Mouse (Mus musculus) kidney, postnatal 14 days (tissue): ENCODE measurements around the gene Cabp4.
"Not testable (repeated sequence)": the region's sequence is repeated elsewhere in the genome, so short reads cannot be mapped to it uniquely, and the experiment has no call there.

Experiments
- DNase-seq: peaks from one replicate; pipeline ENCODE4 v3.0.0; 2022; ENCODE audit warnings: mixed read lengths

Cabp4 gene

GRCm38 (mm10) chr19:4146366-4147021 lies 2.7 kb upstream of the Cabp4 start:
- DNase-seq, result no peak

- DNase-seq, result no peak
Measured at GRCm38 (mm10) chr19:4145936-4146335, 2.1 kb upstream of the Cabp4 start.

GRCm38 (mm10) chr19:4144550-4145498 lies 991 bp upstream of the Cabp4 start:
- peak; percentile 44 for DNase-seq

- DNase-seq, result no peak
Measured at GRCm38 (mm10) chr19:4142416-4143173, 1.2 kb downstream of the Cabp4 start.

- DNase-seq, result no peak
Measured at GRCm38 (mm10) chr19:4140147-4140546, 3.7 kb downstream of the Cabp4 start.

GRCm38 (mm10) chr19:4139446-4139845 lies 4.4 kb downstream of the Cabp4 start, which contains the start of gene Gpr152:
Gene Gpr152 (plus strand): TSS chr19:4139787.
- DNase-seq, result no peak

- no peak for DNase-seq
Measured at GRCm38 (mm10) chr19:4137913-4138312, 5.9 kb downstream of the Cabp4 start.

GRCm38 (mm10) chr19:4136463-4136862 lies 7.4 kb downstream of the Cabp4 start:
- DNase-seq, result no peak

GRCm38 (mm10) chr19:4135963-4136345 lies 7.9 kb downstream of the Cabp4 start:
- DNase-seq, result not testable (repeated sequence)

GRCm38 (mm10) chr19:4135229-4135962 lies 8.4 kb downstream of the Cabp4 start:
- not testable (repeated sequence) for DNase-seq

- DNase-seq, result no peak
Measured at GRCm38 (mm10) chr19:4134354-4134753, 9.5 kb downstream of the Cabp4 start.

GRCm38 (mm10) chr19:4131768-4132167 lies 12.1 kb downstream of the Cabp4 start:
- no peak for DNase-seq

GRCm38 (mm10) chr19:4131075-4131474 lies 12.8 kb downstream of the Cabp4 start:
- no peak for DNase-seq

GRCm38 (mm10) chr19:4130106-4130505 lies 13.7 kb downstream of the Cabp4 start:
- no peak for DNase-seq

- DNase-seq, result no peak
Measured at GRCm38 (mm10) chr19:4129462-4129861, 14.4 kb downstream of the Cabp4 start.

GRCm38 (mm10) chr19:4126759-4127495 lies 16.9 kb downstream of the Cabp4 start:
- no peak for DNase-seq

- peak; percentile 99 for DNase-seq
Measured at GRCm38 (mm10) chr19:4125741-4126696, 17.8 kb downstream of the Cabp4 start, which contains the start of gene Aip. Gene Aip (minus strand): TSS chr19:4125858.

- not testable (repeated sequence) for DNase-seq
Measured at GRCm38 (mm10) chr19:4125268-4125667, 18.6 kb downstream of the Cabp4 start.

GRCm38 (mm10) chr19:4124432-4124831 lies 19.4 kb downstream of the Cabp4 start:
- DNase-seq, result no peak
